Mouse (Mus musculus): ENCODE measurements at regions not wholly inside any gene's neighbourhood (a gene's known extent, or its start where the extent isn't known, plus 50 kb on each side); places are given as distances from the start of the nearest gene placed in this dataset.

- Histone ChIP-seq H3K27ac (no peak overlapping the region), H3K36me3 (ENCODE audit: poor library complexity, severe bottlenecking) (no peaks in the 10 kb centered on the region), H3K9me3 (replicated peaks) (no peaks in the 10 kb centered on the region), H3K4me3 (no peak overlapping the region), H3K27me3 (no peaks in the 10 kb centered on the region), H3K4me1 (0 out of 2 replicates have a peak, but pooled peaks cover 3% of the 10 kb centered on the region), H3K4me2 (no peak overlapping the region), H3K9ac (no peak overlapping the region)
- WGBS = 63% methylated on average over 13 of the region's 13 CpGs
- ATAC-seq = 0 out of 2 replicates have a peak, but pooled peaks have one; percentile 45
Measured at GRCm38 (mm10) chr13:51022401-51023250, 78.1 kb upstream of the Spin1 start.

- 86% methylated on average over 11 of the region's 11 CpGs for WGBS
- no peak overlapping the region for H3K4me3 ChIP-seq
- H3K9ac ChIP-seq = no peak overlapping the region
- H3K9me3 ChIP-seq (replicated peaks) = no peaks in the 10 kb centered on the region
- no peak for ATAC-seq
- H3K36me3 ChIP-seq (ENCODE audit: poor library complexity, severe bottlenecking) = no peaks in the 10 kb centered on the region
- H3K4me2 ChIP-seq = no peak overlapping the region
- no peak overlapping the region for H3K27ac ChIP-seq
- 0 out of 2 replicates have a peak, but pooled peaks cover 3% of the 10 kb centered on the region for H3K4me1 ChIP-seq
- H3K27me3 ChIP-seq = no peaks in the 10 kb centered on the region
Measured at GRCm38 (mm10) chr13:51023271-51023670, 77.4 kb upstream of the Spin1 start.

GRCm38 (mm10) chr13:51026311-51026918 is 74.3 kb upstream of the Spin1 start:
- Histone ChIP-seq H3K36me3 (ENCODE audit: poor library complexity, severe bottlenecking) (no peaks in the 10 kb centered on the region), H3K9me3 (replicated peaks) (0 out of 2 replicates have a peak, but pooled peaks cover 4% of the 10 kb centered on the region), H3K4me3 (no peak overlapping the region), H3K27me3 (no peaks in the 10 kb centered on the region), H3K9ac (no peak overlapping the region), H3K4me1 (0 out of 2 replicates have a peak, but pooled peaks cover 3% of the 10 kb centered on the region), H3K27ac (no peak overlapping the region), H3K4me2 (no peak overlapping the region)
- WGBS = 90% methylated on average over 6 of the region's 6 CpGs
- no peak for ATAC-seq

GRCm38 (mm10) chr13:51037850-51038450 is 62.7 kb upstream of the Spin1 start:
- Histone ChIP-seq H3K27ac (no peak overlapping the region), H3K4me2 (no peak overlapping the region), H3K36me3 (ENCODE audit: poor library complexity, severe bottlenecking) (no peaks in the 10 kb centered on the region), H3K4me3 (no peak overlapping the region), H3K27me3 (no peaks in the 10 kb centered on the region), H3K9ac (no peak overlapping the region), H3K4me1 (no peaks in the 10 kb centered on the region), H3K9me3 (replicated peaks) (peaks cover 8% of the 10 kb centered on the region; the same call in 1 of the 2 replicates)
- ATAC-seq = no peak
- WGBS = 93% methylated on average over 13 of the region's 13 CpGs

GRCm38 (mm10) chr13:51038955-51039354 is 61.7 kb upstream of the Spin1 start:
- peaks cover 16% of the 10 kb centered on the region for H3K9me3 ChIP-seq (replicated peaks)
- no peaks in the 10 kb centered on the region for H3K27me3 ChIP-seq
- H3K4me1 ChIP-seq = no peaks in the 10 kb centered on the region
- H3K36me3 ChIP-seq (ENCODE audit: poor library complexity, severe bottlenecking) = no peaks in the 10 kb centered on the region
- no peak overlapping the region for H3K9ac ChIP-seq
- no peak for ATAC-seq
- no peak overlapping the region for H3K27ac ChIP-seq
- WGBS = 88% methylated on average over 4 of the region's 4 CpGs
- no peak overlapping the region for H3K4me2 ChIP-seq
- no peak overlapping the region for H3K4me3 ChIP-seq

- no peaks in the 10 kb centered on the region for H3K4me1 ChIP-seq
- no peak overlapping the region for H3K4me2 ChIP-seq
- H3K9me3 ChIP-seq (replicated peaks) = peaks cover 19% of the 10 kb centered on the region
- H3K9ac ChIP-seq = no peak overlapping the region
- no peaks in the 10 kb centered on the region for H3K36me3 ChIP-seq (ENCODE audit: poor library complexity, severe bottlenecking)
- no peaks in the 10 kb centered on the region for H3K27me3 ChIP-seq
- no peak for ATAC-seq
- 72% methylated on average over 2 of the region's 2 CpGs for WGBS
- no peak overlapping the region for H3K27ac ChIP-seq
- H3K4me3 ChIP-seq = no peak overlapping the region
Measured at GRCm38 (mm10) chr13:51041121-51041520, 59.6 kb upstream of the Spin1 start.

GRCm38 (mm10) chr13:51042881-51043402 is 57.7 kb upstream of the Spin1 start:
- Histone ChIP-seq H3K27ac (no peak overlapping the region), H3K4me2 (no peak overlapping the region), H3K27me3 (no peaks in the 10 kb centered on the region), H3K9ac (no peak overlapping the region), H3K4me3 (no peak overlapping the region), H3K36me3 (ENCODE audit: poor library complexity, severe bottlenecking) (no peaks in the 10 kb centered on the region), H3K9me3 (replicated peaks) (peaks cover 17% of the 10 kb centered on the region), H3K4me1 (no peaks in the 10 kb centered on the region)
- ATAC-seq = no peak
- WGBS = 97% methylated on average over 9 of the region's 9 CpGs

All from forebrain, embryonic 13.5 days (tissue).